Mouse (Mus musculus): ENCODE data around the gene Zfp637. TPM values are rescaled to one million over a fixed set of nuclear protein-coding genes. Genes with fewer than 3 reads are reported as not detected.

Zfp637 gene
- polyA plus RNA-seq, 1 experiment from 2014 or later: 139 TPM

- no peaks in the 10 kb centered on the region for H3K4me1 ChIP-seq
- H3K36me3 ChIP-seq (replicated peaks): no peaks in the 10 kb centered on the region
- no peaks in the 10 kb centered on the region for H3K27me3 ChIP-seq (replicated peaks)
- H3K4me2 ChIP-seq: no peak overlapping the region
- no peak for ATAC-seq (replicated peaks)
- no peak overlapping the region for H3K27ac ChIP-seq
- H3K9me3 ChIP-seq: no peaks in the 10 kb centered on the region
- H3K9ac ChIP-seq: no peak overlapping the region
- no peak overlapping the region for H3K4me3 ChIP-seq
- 77% methylated on average over 3 of the region's 3 CpGs for WGBS
These were observed 51.4 kb downstream of the Zfp637 start for GRCm38 (mm10) chr6:117892386-117892785.

DNA sequence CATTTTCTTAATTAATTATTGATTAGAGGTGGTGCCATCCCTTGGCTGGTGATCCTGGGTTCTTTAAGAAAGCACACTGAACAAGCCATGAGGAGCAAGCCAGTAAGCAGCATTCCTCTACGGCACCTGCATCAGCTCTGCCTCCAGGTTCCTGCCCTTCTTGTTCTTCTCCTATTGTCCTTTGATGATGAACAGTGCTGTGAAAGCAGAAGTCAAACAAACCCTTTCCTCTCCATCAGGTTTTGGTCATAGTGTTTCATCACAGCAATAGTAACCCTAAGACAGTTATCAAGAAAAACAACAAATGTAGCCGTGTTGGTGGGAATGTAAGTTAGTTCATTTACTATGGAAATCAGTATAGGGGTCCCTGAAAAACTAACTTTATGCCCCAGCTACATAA lies 52.5 kb downstream of the Zfp637 start:
- no peak for ATAC-seq (replicated peaks)
- H3K9me3 ChIP-seq: no peaks in the 10 kb centered on the region
- no peak overlapping the region for H3K4me3 ChIP-seq
- no peaks in the 10 kb centered on the region for H3K36me3 ChIP-seq (replicated peaks)
- no peak overlapping the region for H3K4me2 ChIP-seq
- no peak overlapping the region for H3K9ac ChIP-seq
- H3K27me3 ChIP-seq (replicated peaks): no peaks in the 10 kb centered on the region
- H3K4me1 ChIP-seq: no peaks in the 10 kb centered on the region
- no peak overlapping the region for H3K27ac ChIP-seq
- 96% methylated on average over 2 of the region's 2 CpGs for WGBS

Other genes starting within 250 kb of the Zfp637 start
- gene Zfp239, start 20.9 kb downstream of the Zfp637 start, polyA plus RNA-seq (2015; fragmentation: Nextera tagmentation; extraction: Ambion mirVana): 14.4 and 16.5 TPM in 2 replicates
- 258 and 279 TPM in 2 replicates for gene Hnrnpf, start 59.1 kb downstream of the Zfp637 start, polyA plus RNA-seq (2015; fragmentation: Nextera tagmentation; extraction: Ambion mirVana)
- 2.8 and 4.7 TPM in 2 replicates for gene Fxyd4, start 96.5 kb downstream of the Zfp637 start, polyA plus RNA-seq (2015; fragmentation: Nextera tagmentation; extraction: Ambion mirVana)
- gene Rasgef1a, start 170.3 kb downstream of the Zfp637 start, polyA plus RNA-seq (2015; fragmentation: Nextera tagmentation; extraction: Ambion mirVana): 5.8 and 6.6 TPM in 2 replicates

Measured in midbrain, embryonic 15.5 days (tissue).